Mouse (Mus musculus): Measurements from ENCODE around the gene Zfp991.
"Not testable (repeated sequence)": the region's sequence is repeated elsewhere in the genome, so short reads cannot be mapped to it uniquely, and the experiment has no call there.

- not testable (repeated sequence) for TF ChIP-seq CTCF (conservative IDR thresholded peaks at IDR 0.05 in 1 of 2, IDR thresholded peaks at IDR 0.05 in 1 of 2; ENCODE audit: low read depth in 2 of 2, low read length in 2 of 2); MEF2A (IDR thresholded peaks at IDR 0.05; ENCODE audit: borderline replicate concordance, low read depth, low read length); EP300 (IDR thresholded peaks at IDR 0.05; ENCODE audit: low read length)
Measured at GRCm38 (mm10) chr4:147187283-147187965, 55.6 kb downstream of the Zfp991 start.

All from CH12.LX (cell line).